Mouse (Mus musculus): Measurements from ENCODE around the gene St5. TPM values are rescaled to one million over a fixed set of nuclear protein-coding genes. Genes with fewer than 3 reads are reported as not detected.

St5 gene
- polyA plus RNA-seq, 1 experiment from 2014 or later = 19.7 TPM

DNA sequence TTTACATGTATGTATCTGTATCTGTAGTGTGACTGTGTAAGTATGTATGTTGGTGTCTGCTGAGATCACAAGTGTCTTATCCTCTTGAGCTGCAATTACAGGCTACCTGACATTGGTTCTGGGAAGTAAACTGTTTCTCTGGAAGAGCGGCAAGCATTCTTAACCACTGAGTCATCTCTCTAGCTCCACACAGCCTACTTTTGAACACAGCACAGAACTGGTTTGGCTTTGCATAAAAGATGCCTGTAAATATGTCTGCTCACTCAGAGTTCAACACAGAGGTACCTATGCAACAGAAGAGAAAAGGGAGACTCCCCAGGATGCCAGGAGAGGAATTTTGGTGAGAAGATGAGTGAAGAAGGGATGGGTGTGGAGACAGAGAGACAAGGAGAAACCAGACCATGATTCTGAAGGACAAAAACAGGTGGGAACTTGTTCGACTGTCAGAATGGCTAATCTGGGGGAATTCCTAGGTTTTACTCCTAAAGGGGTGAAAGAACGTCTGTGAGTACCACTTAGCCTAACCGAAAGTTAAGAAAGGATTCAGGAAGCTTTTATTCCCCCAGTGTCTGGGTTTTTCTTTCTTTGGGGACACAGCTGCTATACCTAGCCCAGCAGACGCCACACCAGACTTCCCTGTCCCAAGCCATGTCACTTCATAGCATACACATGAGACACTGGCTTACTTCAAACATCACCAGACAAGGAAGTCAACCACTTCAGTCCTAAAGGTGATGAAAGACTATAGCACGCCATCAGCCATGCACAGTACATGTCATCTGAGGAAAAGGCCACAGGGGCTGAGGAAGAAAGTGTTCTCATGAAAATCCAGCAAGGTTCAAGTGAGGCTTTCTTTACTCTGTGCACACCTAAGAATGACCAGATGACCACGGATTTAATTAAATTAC is 73.3 kb downstream of the St5 start:
- Histone ChIP-seq H3K36me3 (replicated peaks) (no peaks in the 10 kb centered on the region), H3K27me3 (replicated peaks) (no peaks in the 10 kb centered on the region), H3K27ac (no peak overlapping the region), H3K4me3 (no peak overlapping the region), H3K4me1 (no peaks in the 10 kb centered on the region), H3K9ac (no peak overlapping the region), H3K9me3 (no peaks in the 10 kb centered on the region), H3K4me2 (no peak overlapping the region)
- 86% methylated on average over 7 of the region's 7 CpGs for WGBS
- ATAC-seq (replicated peaks) = no peak

- no peak for ATAC-seq (replicated peaks)
- Histone ChIP-seq H3K9ac (no peak overlapping the region), H3K9me3 (no peaks in the 10 kb centered on the region), H3K27me3 (replicated peaks) (no peaks in the 10 kb centered on the region), H3K27ac (no peak overlapping the region), H3K4me2 (no peak overlapping the region), H3K36me3 (replicated peaks) (no peaks in the 10 kb centered on the region), H3K4me1 (no peaks in the 10 kb centered on the region), H3K4me3 (no peak overlapping the region)
- WGBS = 43% methylated on average over 9 of the region's 9 CpGs
Observed at GRCm38 (mm10) chr7:109628935-109629609, 74.3 kb downstream of the St5 start.

DNA sequence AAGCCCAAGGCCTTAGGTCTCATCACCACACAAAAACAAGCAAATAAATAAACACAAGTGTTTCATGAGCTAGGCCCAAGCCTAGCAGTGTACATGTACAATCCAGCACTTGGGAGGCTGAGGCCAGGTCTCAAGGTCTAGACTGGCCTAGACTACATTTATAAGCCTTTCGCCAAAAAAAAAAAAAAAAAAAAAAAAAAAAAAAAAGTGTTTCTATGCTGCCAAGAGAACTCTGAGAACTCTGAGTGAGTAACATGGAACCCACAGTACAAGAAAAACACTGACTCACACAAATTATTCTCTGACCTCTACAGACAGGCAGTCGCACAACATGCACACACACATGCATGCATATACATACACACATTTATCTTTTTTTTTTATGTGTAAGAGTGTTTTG is 75.6 kb downstream of the St5 start:
- WGBS = 99% methylated on average over 2 of the region's 2 CpGs
- Histone ChIP-seq H3K9ac (no peak overlapping the region), H3K4me2 (no peak overlapping the region), H3K4me3 (no peak overlapping the region), H3K36me3 (replicated peaks) (no peaks in the 10 kb centered on the region), H3K27me3 (replicated peaks) (no peaks in the 10 kb centered on the region), H3K27ac (no peak overlapping the region), H3K9me3 (no peaks in the 10 kb centered on the region), H3K4me1 (no peaks in the 10 kb centered on the region)
- no peak for ATAC-seq (replicated peaks)

DNA sequence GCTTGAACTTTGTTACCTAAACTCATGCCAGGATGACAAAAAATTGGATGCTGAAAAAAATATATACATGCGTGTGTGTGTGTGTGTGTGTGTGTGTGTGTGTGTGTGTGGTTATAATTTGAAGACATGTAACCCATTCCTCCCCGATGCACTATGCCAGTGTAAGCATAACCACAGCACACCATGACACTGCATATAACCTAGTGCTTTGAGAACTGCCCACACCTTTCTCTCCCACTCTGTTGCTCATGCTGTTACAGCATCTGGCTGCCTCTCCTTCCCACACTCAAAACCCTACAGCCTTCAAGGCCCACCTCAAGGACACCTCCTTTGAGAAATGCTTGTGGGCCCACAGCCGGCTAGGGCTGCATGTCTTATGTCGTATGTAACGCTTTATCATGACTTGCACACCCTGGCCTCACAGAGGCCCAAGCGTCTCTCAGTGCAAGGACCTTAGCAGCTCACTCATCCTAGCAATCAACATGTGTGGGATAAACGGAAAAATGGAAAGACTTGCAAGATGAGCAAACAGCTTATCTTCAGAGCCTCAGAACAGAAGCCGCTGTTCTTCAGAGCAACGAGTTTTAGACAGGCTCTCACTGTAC is 81.1 kb downstream of the St5 start:
- Histone ChIP-seq H3K4me1 (peaks cover 1% of the 10 kb centered on the region; the same call in 1 of the 2 replicates), H3K4me2 (no peak overlapping the region), H3K4me3 (no peak overlapping the region), H3K36me3 (replicated peaks) (no peaks in the 10 kb centered on the region), H3K27ac (no peak overlapping the region), H3K9ac (no peak overlapping the region), H3K9me3 (no peaks in the 10 kb centered on the region), H3K27me3 (replicated peaks) (no peaks in the 10 kb centered on the region)
- 84% methylated on average over 9 of the region's 9 CpGs for WGBS
- ATAC-seq (replicated peaks) = no peak

DNA sequence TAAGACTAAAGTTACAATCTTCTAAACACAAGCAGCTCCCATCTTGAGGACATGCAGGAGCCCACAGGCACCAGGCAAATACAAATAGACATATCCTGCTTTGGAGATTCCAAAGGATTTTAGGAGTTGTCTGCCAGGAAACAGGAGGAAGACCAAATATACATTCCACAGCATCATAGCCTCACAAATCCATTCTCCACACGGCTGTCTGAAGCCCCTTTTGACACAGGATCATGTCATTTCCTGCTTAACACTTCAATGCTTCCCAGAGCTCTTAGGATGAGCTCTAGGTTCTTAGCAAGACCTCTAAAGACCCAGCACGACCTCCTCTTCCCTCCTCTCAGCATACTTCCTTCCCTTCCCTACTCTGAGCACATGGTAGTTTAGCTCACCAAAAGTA is 82.4 kb downstream of the St5 start:
- Histone ChIP-seq H3K9me3 (no peaks in the 10 kb centered on the region), H3K27me3 (replicated peaks) (no peaks in the 10 kb centered on the region), H3K4me1 (peaks cover 15% of the 10 kb centered on the region), H3K9ac (no peak overlapping the region), H3K4me3 (no peak overlapping the region), H3K36me3 (replicated peaks) (no peaks in the 10 kb centered on the region), H3K27ac (no peak overlapping the region), H3K4me2 (no peak overlapping the region)
- 34% methylated on average over 2 of the region's 2 CpGs for WGBS
- ATAC-seq (replicated peaks) = no peak

DNA sequence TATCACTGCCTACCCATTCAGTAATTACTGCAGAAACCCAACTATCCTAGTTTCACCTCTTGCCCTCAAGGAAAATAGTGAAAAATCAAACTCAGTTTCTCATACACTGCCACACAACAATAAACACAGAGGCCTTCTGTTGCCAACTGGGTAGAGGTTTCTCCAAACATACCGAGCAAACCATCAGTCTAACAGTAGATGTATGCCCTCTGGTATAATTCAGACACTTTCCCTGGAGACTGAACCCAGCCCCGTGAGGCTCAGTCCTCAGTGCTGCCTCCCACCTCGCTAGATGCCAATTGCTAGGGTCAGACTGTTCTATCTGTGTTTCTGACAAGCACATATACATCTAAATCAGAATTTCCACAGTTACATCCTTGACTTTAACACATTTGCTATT is 83.1 kb downstream of the St5 start:
- no peak overlapping the region for H3K4me2 ChIP-seq
- no peak overlapping the region for H3K9ac ChIP-seq
- ATAC-seq (replicated peaks) = no peak
- H3K27ac ChIP-seq = no peak overlapping the region
- peaks cover 22% of the 10 kb centered on the region for H3K4me1 ChIP-seq
- 82% methylated on average over 3 of the region's 3 CpGs for WGBS
- no peak overlapping the region for H3K4me3 ChIP-seq
- no peaks in the 10 kb centered on the region for H3K27me3 ChIP-seq (replicated peaks)
- H3K36me3 ChIP-seq (replicated peaks) = no peaks in the 10 kb centered on the region
- no peaks in the 10 kb centered on the region for H3K9me3 ChIP-seq

DNA sequence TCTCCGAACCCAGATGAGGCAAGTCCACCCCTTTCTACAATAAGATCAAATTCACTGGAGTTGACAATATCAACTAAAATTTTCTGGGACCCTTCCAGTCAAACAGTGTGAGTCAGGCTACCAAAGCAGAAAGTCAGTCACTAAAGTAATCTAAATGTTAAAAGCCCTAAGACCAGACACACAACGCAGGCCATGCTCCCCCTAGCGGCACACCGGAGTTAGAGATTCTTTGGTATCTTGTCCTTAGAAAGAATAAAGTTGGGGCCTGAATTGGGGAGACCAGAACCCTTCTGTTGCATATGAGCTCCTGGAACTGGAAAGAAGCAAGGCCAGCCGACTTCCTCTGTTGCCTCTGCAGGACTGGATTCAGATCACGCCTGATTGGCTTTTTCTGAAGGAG is 84.7 kb downstream of the St5 start:
- H3K4me3 ChIP-seq = no peak overlapping the region
- no peaks in the 10 kb centered on the region for H3K27me3 ChIP-seq (replicated peaks)
- no peaks in the 10 kb centered on the region for H3K9me3 ChIP-seq
- 24% methylated on average over 6 of the region's 6 CpGs for WGBS
- no peak overlapping the region for H3K9ac ChIP-seq
- H3K36me3 ChIP-seq (replicated peaks) = no peaks in the 10 kb centered on the region
- H3K4me1 ChIP-seq = peaks cover 30% of the 10 kb centered on the region
- ATAC-seq (replicated peaks) = no peak
- H3K4me2 ChIP-seq = no peak overlapping the region
- no peak overlapping the region for H3K27ac ChIP-seq

GRCm38 (mm10) chr7:109617838-109618237 is 85.6 kb downstream of the St5 start:
- ATAC-seq (replicated peaks) = no peak
- Histone ChIP-seq H3K27ac (no peak overlapping the region), H3K4me3 (no peak overlapping the region), H3K9me3 (no peaks in the 10 kb centered on the region), H3K27me3 (replicated peaks) (no peaks in the 10 kb centered on the region), H3K4me1 (peaks cover 32% of the 10 kb centered on the region), H3K4me2 (no peak overlapping the region), H3K9ac (no peak overlapping the region), H3K36me3 (replicated peaks) (no peaks in the 10 kb centered on the region)
- 77% methylated on average over 3 of the region's 3 CpGs for WGBS

GRCm38 (mm10) chr7:109616034-109616979 is 87.1 kb downstream of the St5 start:
- 1% methylated on average over 25 of the region's 25 CpGs for WGBS
- H3K36me3 ChIP-seq (replicated peaks) = no peaks in the 10 kb centered on the region
- no peaks in the 10 kb centered on the region for H3K9me3 ChIP-seq
- peak; percentile 98 for ATAC-seq (replicated peaks)
- H3K4me1 ChIP-seq = peaks cover 40% of the 10 kb centered on the region
- peak overlapping the region; percentile 29 for H3K9ac ChIP-seq
- H3K4me3 ChIP-seq = peak overlapping the region; percentile 36
- no peaks in the 10 kb centered on the region for H3K27me3 ChIP-seq (replicated peaks)
- peak overlapping the region; percentile 62 for H3K4me2 ChIP-seq
- H3K27ac ChIP-seq = peak overlapping the region; percentile 79

DNA sequence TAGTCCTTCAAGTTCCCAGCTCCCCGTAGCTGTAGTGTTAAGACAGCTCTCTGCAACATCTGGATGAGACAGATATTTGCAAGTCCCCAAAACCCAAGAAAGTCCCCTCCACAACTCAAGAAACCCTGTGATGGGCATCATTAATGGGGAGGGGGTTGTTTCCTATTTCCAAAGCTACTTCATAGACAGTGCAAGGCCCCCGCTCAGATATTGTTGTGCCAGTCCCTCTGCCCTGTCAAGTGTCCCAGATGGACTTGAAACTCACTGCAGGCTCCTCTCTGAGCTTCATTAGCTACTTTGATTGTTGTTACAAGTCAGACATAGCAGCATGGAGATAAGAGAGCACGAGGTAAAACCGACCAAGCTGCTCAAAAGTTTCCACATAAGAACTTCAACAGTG is 87.8 kb downstream of the St5 start:
- Histone ChIP-seq H3K4me2 (peak overlapping the region; percentile 62), H3K9ac (no peak overlapping the region), H3K36me3 (replicated peaks) (no peaks in the 10 kb centered on the region), H3K27ac (peak overlapping the region; percentile 79), H3K4me3 (peak overlapping the region; percentile 36; the same call in 1 of the 2 replicates), H3K9me3 (no peaks in the 10 kb centered on the region), H3K4me1 (peaks cover 40% of the 10 kb centered on the region), H3K27me3 (replicated peaks) (no peaks in the 10 kb centered on the region)
- 25% methylated on average over 4 of the region's 4 CpGs for WGBS
- no peak for ATAC-seq (replicated peaks)

DNA sequence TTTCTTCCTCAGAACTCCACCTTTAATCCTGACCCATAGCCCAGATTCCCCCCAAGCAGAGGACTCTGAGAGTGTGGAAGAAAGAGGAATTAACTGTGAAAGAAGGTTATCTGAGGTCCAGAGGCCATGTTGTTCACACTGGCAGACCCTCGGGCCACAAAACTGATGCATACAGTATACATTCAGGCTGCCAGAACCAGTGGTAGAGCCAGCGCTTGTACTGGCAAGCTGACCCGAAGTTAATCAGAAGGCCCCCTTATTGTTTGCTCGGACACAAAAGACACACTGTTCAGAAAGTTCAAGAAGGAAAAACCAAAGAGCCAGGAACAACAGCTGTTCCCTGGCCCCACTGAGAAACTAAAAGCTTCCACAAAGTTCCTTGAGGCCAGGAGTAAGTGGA is 88.5 kb downstream of the St5 start:
- peaks cover 40% of the 10 kb centered on the region for H3K4me1 ChIP-seq
- H3K9ac ChIP-seq = no peak overlapping the region
- H3K4me3 ChIP-seq = no peak overlapping the region
- 10% methylated on average over 4 of the region's 4 CpGs for WGBS
- H3K27ac ChIP-seq = no peak overlapping the region
- H3K27me3 ChIP-seq (replicated peaks) = no peaks in the 10 kb centered on the region
- no peaks in the 10 kb centered on the region for H3K9me3 ChIP-seq
- no peaks in the 10 kb centered on the region for H3K36me3 ChIP-seq (replicated peaks)
- peak overlapping the region; percentile 62; the same call in 1 of the 2 replicates for H3K4me2 ChIP-seq
- ATAC-seq (replicated peaks) = no peak
